Mouse (Mus musculus) MEL (cell line): ENCODE data around the gene Ybx2. TPM values are rescaled to one million over a fixed set of nuclear protein-coding genes. Genes with fewer than 3 reads are reported as not detected.

Experiments used
- DNase-seq: peaks from one replicate; pipeline ENCODE4 v3.0.0; 2011; ENCODE audit warnings: low read depth, low spot score
- H3K27ac ChIP-seq: 2 replicates; pipeline ENCODE4 v1.5.1; 2012; ENCODE audit warnings: low read depth, mild to moderate bottlenecking, control low read depth, low read length, moderate library complexity; ENCODE audit not compliant: control insufficient read depth
- H3K27me3 ChIP-seq, 2 experiments: fragments of 150-350 bp in 1 of 2; sonication (generic) in 1 of 2; 2 replicates each; pipeline ENCODE4 v1.6.1; 2012; ENCODE audit warnings: low read length in 2 of 2, mild to moderate bottlenecking in 2 of 2, improper control_type of control experiment in 1 of 2, moderate library complexity in 1 of 2; ENCODE audit not compliant: insufficient read depth in 2 of 2, control insufficient read depth in 1 of 2
- H3K36me3 ChIP-seq, 2 experiments: 2 replicates each; pipeline ENCODE4 v1.6.1; 2012 to 2014; ENCODE audit warnings: low read length in 2 of 2, improper control_type of control experiment in 1 of 2, inconsistent platforms in 1 of 2, mild to moderate bottlenecking in 1 of 2; ENCODE audit not compliant: insufficient read depth in 2 of 2, control insufficient read depth in 1 of 2
- H3K4me1 ChIP-seq, 2 experiments: fragments of 150-350 bp in 1 of 2; sonication (generic) in 1 of 2; 2 replicates each; pipeline ENCODE4 v1.6.1; 2012; ENCODE audit warnings: low read length in 2 of 2, improper control_type of control experiment in 1 of 2, mild to moderate bottlenecking in 1 of 2; ENCODE audit not compliant: insufficient read depth in 2 of 2, control insufficient read depth in 1 of 2
- H3K4me3 ChIP-seq, 2 experiments: fragments of 150-350 bp in 1 of 2; sonication (generic) in 1 of 2; 2 replicates each; pipeline ENCODE4 v1.5.1; 2012; ENCODE audit warnings: low read depth in 2 of 2, low read length in 2 of 2, mild to moderate bottlenecking in 2 of 2, moderate library complexity in 2 of 2, control low read depth in 1 of 2, improper control_type of control experiment in 1 of 2; ENCODE audit not compliant: control insufficient read depth in 1 of 2, insufficient read depth in 1 of 2
- H3K79me2 ChIP-seq: 2 replicates; pipeline ENCODE4 v1.6.1; 2012; ENCODE audit warnings: mild to moderate bottlenecking, low read length, moderate library complexity; ENCODE audit not compliant: control insufficient read depth, poor library complexity, insufficient read depth
- H3K9ac ChIP-seq: 2 replicates; pipeline ENCODE4 v1.6.1; 2012; ENCODE audit warnings: low read depth, mild to moderate bottlenecking, control low read depth, low read length, moderate library complexity; ENCODE audit not compliant: control insufficient read depth, poor library complexity, severe bottlenecking
- H3K9me3 ChIP-seq: fragments of 150-350 bp; sonication (generic); replicated peaks from 2 replicates; pipeline ENCODE4 v1.6.1; 2012; ENCODE audit warnings: mild to moderate bottlenecking, low read length, improper control_type of control experiment, moderate library complexity; ENCODE audit not compliant: insufficient read depth
- CHD1 ChIP-seq: IDR thresholded peaks from 2 replicates; pipeline ENCODE4 v1.6.1; 2012; ENCODE audit warnings: low read depth, mild to moderate bottlenecking, inconsistent platforms, low read length, improper control_type of control experiment
- E2F4 ChIP-seq: IDR thresholded peaks from 2 replicates; pipeline ENCODE4 v1.6.1; 2011; ENCODE audit warnings: low read depth, low read length, improper control_type of control experiment, borderline replicate concordance
- EP300 ChIP-seq, 2 experiments: IDR thresholded peaks; 2 replicates each; pipeline ENCODE4 v1.6.1; 2011; ENCODE audit warnings: improper control_type of control experiment in 2 of 2, low read length in 2 of 2, low read depth in 1 of 2, mild to moderate bottlenecking in 1 of 2
- ETS1 ChIP-seq: IDR thresholded peaks from 2 replicates; pipeline ENCODE4 v1.6.1; 2012; ENCODE audit warnings: low read depth, mild to moderate bottlenecking, inconsistent platforms, low read length, improper control_type of control experiment, moderate library complexity
- GABPA ChIP-seq: IDR thresholded peaks from 2 replicates; pipeline ENCODE4 v1.6.1; 2012; ENCODE audit warnings: low read depth, mild to moderate bottlenecking, inconsistent platforms, low read length, improper control_type of control experiment, moderate library complexity
- GATA1 ChIP-seq: IDR thresholded peaks from 2 replicates; pipeline ENCODE4 v1.6.1; 2011; ENCODE audit warnings: low read depth, low read length, improper control_type of control experiment
- HCFC1 ChIP-seq: IDR thresholded peaks from 2 replicates; pipeline ENCODE4 v1.6.1; 2012; ENCODE audit warnings: low read depth, mild to moderate bottlenecking, inconsistent platforms, low read length, improper control_type of control experiment, moderate library complexity
- JUND ChIP-seq: IDR thresholded peaks from 2 replicates; pipeline ENCODE4 v1.6.1; 2011; ENCODE audit warnings: low read depth, mild to moderate bottlenecking, improper control_type of control experiment, low read length
- MAFK ChIP-seq: IDR thresholded peaks from 2 replicates; pipeline ENCODE4 v1.6.1; 2011; ENCODE audit warnings: low read depth, mild to moderate bottlenecking, low read length, improper control_type of control experiment, borderline replicate concordance
- MXI1 ChIP-seq: IDR thresholded peaks from 2 replicates; pipeline ENCODE4 v1.6.1; 2011; ENCODE audit warnings: mild to moderate bottlenecking, low read depth, low read length, improper control_type of control experiment
- MYC ChIP-seq: IDR thresholded peaks from 2 replicates; pipeline ENCODE4 v1.6.1; 2011; ENCODE audit warnings: low read depth, mild to moderate bottlenecking, low read length, improper control_type of control experiment, moderate library complexity
- NRF1 ChIP-seq: IDR thresholded peaks from 2 replicates; pipeline ENCODE4 v1.6.1; 2014; ENCODE audit warnings: low read depth, mild to moderate bottlenecking, inconsistent platforms, low read length, improper control_type of control experiment, moderate library complexity; ENCODE audit not compliant: poor library complexity, insufficient read depth, severe bottlenecking
- POLR2AphosphoS2 ChIP-seq: IDR thresholded peaks from 2 replicates; pipeline ENCODE4 v1.6.1; 2011; ENCODE audit warnings: low read length, improper control_type of control experiment
- POLR2AphosphoS5 ChIP-seq: IDR thresholded peaks from 2 replicates; pipeline ENCODE4 v1.6.1; 2012; ENCODE audit warnings: low read depth, borderline replicate concordance, mild to moderate bottlenecking, inconsistent platforms, low read length, moderate library complexity, mixed read lengths
- RCOR1 ChIP-seq: IDR thresholded peaks from 2 replicates; pipeline ENCODE4 v1.6.1; 2012; ENCODE audit warnings: low read depth, mild to moderate bottlenecking, inconsistent platforms, low read length, improper control_type of control experiment
- SIN3A ChIP-seq: IDR thresholded peaks from 2 replicates; pipeline ENCODE4 v1.6.1; 2012; ENCODE audit warnings: low read length, improper control_type of control experiment, inconsistent platforms
- SMC3 ChIP-seq: IDR thresholded peaks from 2 replicates; pipeline ENCODE4 v1.6.1; 2011; ENCODE audit warnings: low read depth, low read length, improper control_type of control experiment
- TAL1 ChIP-seq: IDR thresholded peaks from 2 replicates; pipeline ENCODE4 v1.6.1; 2012; ENCODE audit warnings: mild to moderate bottlenecking, inconsistent platforms, low read length, moderate library complexity, mixed read lengths
- TBP ChIP-seq: IDR thresholded peaks from 2 replicates; pipeline ENCODE4 v1.8.0; 2011; ENCODE audit warnings: low read depth, low read length, improper control_type of control experiment
- TCF12 ChIP-seq: IDR thresholded peaks from 2 replicates; pipeline ENCODE4 v1.6.1; 2014; ENCODE audit warnings: low read depth, mild to moderate bottlenecking, inconsistent platforms, low read length, improper control_type of control experiment, moderate library complexity
- UBTF ChIP-seq: IDR thresholded peaks from 2 replicates; pipeline ENCODE4 v1.6.1; 2012; ENCODE audit warnings: low read depth, mild to moderate bottlenecking, inconsistent platforms, low read length, improper control_type of control experiment, moderate library complexity, borderline replicate concordance; ENCODE audit not compliant: insufficient read depth
- USF1 ChIP-seq: IDR thresholded peaks from 2 replicates; pipeline ENCODE4 v1.6.1; 2014; ENCODE audit warnings: low read depth, mild to moderate bottlenecking, inconsistent platforms, low read length, improper control_type of control experiment, moderate library complexity
- USF2 ChIP-seq, 2 experiments: IDR thresholded peaks; 2 replicates each; pipeline ENCODE4 v1.6.1; 2011 to 2012; ENCODE audit warnings: improper control_type of control experiment in 2 of 2, low read length in 2 of 2, borderline replicate concordance in 1 of 2, inconsistent platforms in 1 of 2, low read depth in 1 of 2, mild to moderate bottlenecking in 1 of 2; ENCODE audit not compliant: insufficient read depth in 1 of 2
- ZC3H11A ChIP-seq: IDR thresholded peaks from 2 replicates; pipeline ENCODE4 v1.6.1; 2012; ENCODE audit warnings: low read depth, mild to moderate bottlenecking, inconsistent platforms, low read length, improper control_type of control experiment
- ZKSCAN1 ChIP-seq: IDR thresholded peaks from 2 replicates; pipeline ENCODE4 v1.6.1; 2012; ENCODE audit warnings: low read depth, mild to moderate bottlenecking, inconsistent platforms, low read length, improper control_type of control experiment, moderate library complexity
- ZNF384 ChIP-seq: IDR thresholded peaks from 2 replicates; pipeline ENCODE4 v1.6.1; 2012; ENCODE audit warnings: low read depth, mild to moderate bottlenecking, inconsistent platforms, low read length, improper control_type of control experiment
- polyA plus RNA-seq, 2 experiments: library from polyadenylated mRNA; stranded (reverse) in 1 of 2; unstranded in 1 of 2; fragments of >175 nt in 1 of 2; fragments of >200 nt in 1 of 2; gene quantifications; 2 replicates each; pipeline versions ENCODE4 v1.2.1 to v1.2.4; 2012; ENCODE audit warnings: low replicate concordance in 2 of 2, low read depth in 1 of 2; ENCODE audit not compliant: insufficient read length in 2 of 2, insufficient read depth in 1 of 2, missing spikeins in 1 of 2
- total RNA-seq: library from RNA; depleted of rRNA; stranded (reverse); fragments of 300-350 nt; gene quantifications from 2 replicates; pipeline ENCODE4 v1.2.3, GENCODE M21; 2012

The Ybx2 gene
- total and polyA plus RNA-seq, 3 experiments = 0.50 to 0.92 TPM; not detected in 1

GRCm38 (mm10) chr11:69910781-69911560, 24.6 kb upstream of the Ybx2 start:
- no peak for TF ChIP-seq TBP
- no peak for TF ChIP-seq UBTF
- TF ChIP-seq EP300 (IDR thresholded peaks at IDR 0.05; ENCODE audit: low read depth in 1 of 2, low read length in 2 of 2) = no peak
- TF ChIP-seq ZC3H11A = no peak
- TF ChIP-seq GABPA = no peak
- no peak for TF ChIP-seq NRF1
- TF ChIP-seq SMC3 = no peak
- TF ChIP-seq POLR2AphosphoS2 = no peak
- TF ChIP-seq MAFK = no peak
- TF ChIP-seq GATA1 = no peak
- Histone ChIP-seq H3K27ac (no peak overlapping the region), H3K36me3 (peaks cover 11 to 17% of the 10 kb centered on the region in 2 experiments; a peak in 3 of 4 replicates), H3K27me3 (no peaks in the 10 kb centered on the region), H3K4me3 (no peak overlapping the region), H3K9me3 (no peaks in the 10 kb centered on the region), H3K9ac (no peak overlapping the region), H3K79me2 (peaks cover 18% of the 10 kb centered on the region), H3K4me1 (peaks cover 0 to 21% of the 10 kb centered on the region in 2 experiments; a peak in 3 of 4 replicates)
- DNase-seq = no peak

GRCm38 (mm10) chr11:69911701-69912100, 23.9 kb upstream of the Ybx2 start:
- DNase-seq = no peak
- H3K36me3 ChIP-seq = peaks cover 7 to 23% of the 10 kb centered on the region in 2 experiments; a peak in 3 of 4 replicates
- H3K27ac ChIP-seq = no peak overlapping the region
- H3K4me1 ChIP-seq = peaks cover 0 to 26% of the 10 kb centered on the region in 2 experiments; a peak in 3 of 4 replicates
- no peaks in the 10 kb centered on the region for H3K27me3 ChIP-seq
- TF ChIP-seq TAL1 (no peak), MXI1 (no peak), ZKSCAN1 (no peak), HCFC1 (no peak), USF2 (IDR thresholded peaks at IDR 0.05; ENCODE audit: borderline replicate concordance in 1 of 2, insufficient read depth in 1 of 2, low read depth in 1 of 2, low read length in 2 of 2) (no peak), RCOR1 (no peak), ETS1 (no peak), CHD1 (no peak), EP300 (IDR thresholded peaks at IDR 0.05; ENCODE audit: low read depth in 1 of 2, low read length in 2 of 2) (no peak), ZNF384 (no peak), MYC (no peak), USF1 (no peak), POLR2AphosphoS2 (no peak), TCF12 (no peak), E2F4 (no peak), SIN3A (no peak), POLR2AphosphoS5 (no peak), JUND (no peak)
- H3K79me2 ChIP-seq = peaks cover 19% of the 10 kb centered on the region
- H3K9ac ChIP-seq = no peak overlapping the region
- H3K9me3 ChIP-seq = no peaks in the 10 kb centered on the region
- H3K4me3 ChIP-seq = no peak overlapping the region
